Mouse (Mus musculus) fibroblast of lung, adult 2 months (primary cell): Measurements from ENCODE around the gene Fam84a.

Experiments used
- DNase-seq: peaks from one replicate; pipeline ENCODE4 v3.0.0-alpha.2; 2011; ENCODE audit warnings: low read depth

The Fam84a gene

DNA sequence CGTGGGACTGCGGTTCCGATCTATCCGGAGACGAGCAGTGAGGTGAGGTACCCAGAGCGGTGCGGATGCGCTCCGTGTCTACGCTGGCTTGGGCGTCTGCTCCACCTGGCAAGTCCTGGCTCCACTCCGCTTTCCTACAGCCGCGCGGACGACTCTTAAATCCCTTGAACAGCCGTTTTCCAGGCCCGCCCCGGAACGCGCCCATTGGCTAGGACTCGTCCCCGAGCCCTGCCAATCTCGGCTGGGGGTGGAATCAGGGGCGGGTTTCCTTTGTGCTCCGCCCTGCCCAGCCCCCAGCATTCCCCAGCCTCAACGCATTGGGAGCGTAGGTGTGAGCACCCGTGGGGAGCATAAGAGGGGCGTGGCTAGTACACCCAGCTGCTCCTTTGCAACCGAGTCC is at the start of gene Fam84a:
TSS of gene Fam84a (minus strand) at position 134 of the 400 bp plus-strand sequence.
- peak; percentile 55 for DNase-seq

DNA sequence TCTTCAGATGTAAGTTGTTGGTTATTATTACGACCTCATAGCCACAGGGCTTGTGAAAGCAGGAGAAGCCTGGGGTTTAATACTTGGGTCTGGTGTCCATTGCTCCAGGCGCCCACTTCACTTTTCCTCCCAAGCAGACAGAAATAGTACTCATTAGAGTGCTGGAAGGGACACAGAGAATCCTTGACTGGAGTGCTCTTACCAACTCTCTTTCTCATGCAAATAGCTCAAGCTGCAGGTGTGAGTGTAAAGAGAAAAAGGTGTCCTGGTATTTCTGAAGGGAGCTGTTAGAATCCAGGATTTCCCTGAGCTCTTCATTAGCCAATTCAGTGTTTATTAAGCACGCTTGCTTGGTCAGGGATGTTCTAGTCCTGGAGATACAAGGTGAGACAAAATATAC is 43.6 kb upstream of the Fam84a start:
- DNase-seq: no peak

DNA sequence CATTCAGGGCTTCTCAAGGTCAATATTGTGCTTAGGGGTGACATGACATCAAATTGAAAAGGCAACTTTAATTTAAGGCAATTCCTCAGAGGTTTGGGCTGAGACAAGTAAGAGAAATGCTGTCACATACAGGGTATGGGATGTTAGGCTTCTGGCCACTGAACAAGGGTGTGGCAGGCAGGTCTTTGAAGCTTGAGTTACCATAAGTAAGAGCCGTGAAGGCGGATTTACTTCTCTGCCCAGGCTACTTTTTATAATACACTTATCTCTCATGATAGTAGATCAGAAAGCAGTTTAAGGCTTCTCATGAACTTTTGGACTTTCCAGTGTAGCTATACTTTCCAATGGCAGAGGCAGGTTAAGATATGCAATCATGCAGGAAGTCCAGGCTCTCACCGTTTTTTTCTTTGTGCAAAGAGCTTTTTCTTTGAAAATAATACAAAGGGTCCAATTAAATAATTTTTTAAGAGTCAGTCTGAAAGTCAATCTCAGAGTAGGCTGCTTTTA is 34.9 kb upstream of the Fam84a start:
- DNase-seq: no peak

DNA sequence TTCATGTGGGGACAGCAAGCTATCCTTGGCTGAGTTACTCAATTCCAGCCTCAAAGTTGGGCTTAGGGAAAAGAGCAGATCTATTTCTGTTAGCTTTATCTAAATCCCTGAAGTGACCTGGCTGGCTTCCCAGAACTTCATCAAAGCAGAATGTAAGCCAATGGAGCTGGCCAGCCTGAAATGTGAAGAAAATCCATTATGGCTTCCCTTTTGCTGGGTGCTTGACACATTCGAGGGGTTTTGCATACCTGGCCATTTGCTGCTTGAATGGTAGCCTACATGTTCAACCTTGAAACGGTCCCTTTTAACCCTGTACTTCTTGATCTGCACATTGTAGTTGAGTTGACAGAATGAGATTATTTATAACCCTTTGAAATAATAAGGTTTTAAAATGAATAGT is 13.9 kb upstream of the Fam84a start:
- no peak for DNase-seq

DNA sequence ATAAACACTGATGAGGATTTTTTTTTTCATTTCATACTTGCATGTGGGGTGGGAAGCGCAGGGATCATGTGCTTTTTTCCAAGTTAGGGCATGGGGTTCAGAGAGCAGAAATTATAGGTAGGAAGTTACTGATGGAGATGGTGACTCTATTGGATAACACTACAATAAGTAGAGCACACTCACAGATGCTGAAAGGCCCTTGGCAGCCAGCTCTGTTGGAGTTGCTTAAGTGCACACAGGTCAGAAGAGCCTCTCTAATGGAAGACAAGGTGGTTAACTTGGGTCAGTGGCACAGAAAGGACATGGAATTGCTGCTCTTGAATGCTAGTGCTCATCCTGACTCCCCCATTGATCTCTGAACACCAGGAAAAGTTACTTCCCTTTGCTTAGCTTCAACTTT is 13.1 kb upstream of the Fam84a start:
- DNase-seq: no peak

DNA sequence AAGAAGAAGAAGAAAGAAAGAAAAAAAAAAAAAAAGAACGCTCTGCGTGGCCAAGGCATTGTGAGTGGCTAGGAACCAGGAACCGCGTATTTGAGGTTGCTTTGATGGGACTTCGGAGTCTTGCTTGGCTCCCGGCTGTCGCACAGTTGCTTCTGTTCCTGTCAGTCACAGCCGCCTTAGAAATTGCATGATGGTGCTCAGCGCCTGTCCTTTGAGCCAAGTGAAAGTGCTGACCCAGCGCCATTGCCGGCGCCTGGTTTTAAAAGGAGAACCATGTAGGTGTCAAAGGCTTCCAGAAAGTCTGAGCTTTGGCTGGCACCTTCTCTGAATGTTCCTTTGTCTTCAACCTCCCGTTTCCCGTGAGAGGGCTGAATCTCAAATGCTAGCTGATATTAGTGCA is 572 bp upstream of the Fam84a start:
- no peak for DNase-seq

DNA sequence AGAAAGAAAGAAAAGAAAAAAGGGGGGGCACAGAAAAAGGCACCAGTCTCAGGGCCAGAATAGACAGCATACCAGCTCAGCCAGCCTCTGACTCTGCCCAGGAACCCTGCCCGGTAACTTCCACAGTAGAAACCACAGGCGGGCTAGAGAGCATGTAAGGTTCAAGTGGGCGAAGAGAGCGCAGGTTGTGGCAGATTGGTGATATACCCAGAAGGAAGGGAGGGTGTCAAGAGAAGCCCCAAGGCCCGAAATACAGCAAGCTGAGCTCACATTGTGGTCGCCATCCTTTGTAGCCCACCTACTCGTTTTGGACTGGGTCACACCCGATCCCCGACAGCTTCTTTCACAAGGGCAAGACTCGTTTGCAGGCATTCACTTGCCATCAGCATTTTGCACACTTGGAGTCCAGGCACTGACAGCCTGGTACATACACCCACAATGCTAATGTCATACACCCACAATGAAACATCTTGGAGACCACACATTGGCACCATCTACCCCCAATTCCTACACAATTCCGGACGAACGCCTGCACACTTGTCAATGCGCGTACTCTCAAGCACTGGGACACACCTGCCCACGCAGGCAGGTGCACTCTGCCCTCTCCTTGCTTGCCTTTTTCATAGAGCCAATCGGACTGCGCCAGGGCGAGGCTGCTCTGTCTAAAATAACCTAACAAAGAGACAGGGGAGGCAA is 770 bp downstream of the Fam84a start:
- no peak for DNase-seq

DNA sequence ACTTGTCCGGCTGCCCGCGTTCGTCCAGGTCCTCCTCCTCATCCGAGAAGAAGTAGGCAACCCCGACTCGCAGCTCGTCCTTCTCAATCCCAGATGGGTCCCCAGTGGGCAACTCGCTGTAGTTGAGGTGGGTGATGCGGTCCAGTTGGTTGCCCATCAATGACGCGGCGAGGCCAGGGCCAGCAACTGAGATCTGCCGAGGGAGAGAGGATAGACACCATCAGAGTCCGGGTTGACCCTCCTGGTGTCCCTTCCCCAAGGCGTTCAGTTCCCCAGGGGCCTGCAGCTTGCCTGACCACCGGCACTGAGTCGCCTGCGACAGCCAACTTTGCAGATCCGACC is 1.3 kb downstream of the Fam84a start:
- no peak for DNase-seq

DNA sequence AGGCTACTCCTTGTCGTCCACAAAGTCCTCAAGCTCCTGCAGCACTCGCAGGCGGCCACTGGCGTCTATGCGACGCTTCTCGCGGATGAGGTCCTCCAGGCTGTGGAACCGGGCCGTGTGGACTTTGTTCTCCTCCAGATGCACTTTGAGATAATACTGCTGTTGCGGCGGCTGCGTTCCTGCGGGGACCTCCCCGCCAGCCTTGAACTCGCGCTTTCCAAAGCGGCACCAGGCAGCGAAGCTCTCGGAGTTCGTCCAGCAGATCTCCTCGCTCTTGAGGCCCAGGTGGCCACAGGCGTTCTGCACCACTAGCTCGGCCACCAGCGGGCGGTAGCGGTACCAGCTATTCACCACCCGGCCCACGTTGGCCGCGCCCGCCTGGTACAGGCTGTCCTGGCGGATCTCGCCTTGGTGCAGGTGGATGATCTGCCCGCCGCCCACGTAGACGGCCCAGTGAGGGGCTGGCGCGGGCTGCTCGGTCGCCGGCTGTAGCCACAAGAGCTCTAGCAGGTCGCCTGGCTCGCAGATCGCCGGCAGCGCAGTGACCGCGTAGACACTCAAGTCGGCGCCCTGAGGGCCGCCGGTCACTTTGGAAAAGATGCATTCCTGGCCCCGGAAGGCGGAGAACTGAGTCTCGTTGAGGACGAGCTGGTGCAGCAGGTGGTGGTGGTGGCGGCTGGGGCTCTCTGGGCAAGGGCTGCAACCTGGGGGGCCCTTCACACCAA is 1.8 kb downstream of the Fam84a start:
- no peak for DNase-seq

DNA sequence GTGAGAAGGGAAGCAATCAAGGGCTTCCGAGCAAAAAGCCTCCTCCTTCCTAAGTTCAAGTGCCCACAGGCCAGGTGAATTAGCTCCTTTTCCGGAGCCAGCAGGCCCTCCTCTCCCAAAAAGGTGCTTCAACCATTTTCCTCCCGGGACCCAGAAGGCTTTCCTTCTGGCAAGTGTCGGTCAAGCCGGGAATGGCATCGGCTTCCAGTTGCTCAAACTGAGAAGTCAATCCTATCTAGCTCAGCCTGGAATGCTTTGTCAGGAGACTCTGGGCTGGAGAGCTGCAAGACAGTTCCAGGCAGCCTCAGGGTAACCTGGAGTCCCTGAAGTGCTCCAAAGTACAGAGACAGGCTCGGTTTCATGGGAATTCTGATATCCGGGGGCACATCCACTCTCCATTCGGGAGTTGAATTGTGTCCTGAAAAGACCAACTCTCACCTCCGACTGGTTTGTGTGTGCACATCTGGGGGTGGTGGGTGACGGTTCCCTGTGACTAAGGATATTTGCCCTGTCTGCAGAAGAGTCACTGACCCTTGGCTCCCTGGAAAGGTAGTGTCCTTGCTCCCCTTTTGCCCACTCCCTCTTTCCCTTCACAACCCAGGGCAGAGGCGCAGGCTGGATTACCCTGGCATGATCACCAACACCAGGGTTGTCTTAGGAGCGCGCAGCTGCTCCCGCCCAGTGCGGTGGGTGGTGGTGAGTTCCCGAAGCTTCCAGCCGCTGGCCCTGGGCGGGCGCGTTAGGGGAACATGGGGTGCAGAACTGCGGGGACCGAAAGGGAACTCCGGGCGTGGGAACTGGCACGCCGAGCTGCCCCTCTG is 2.6 kb downstream of the Fam84a start:
- DNase-seq: no peak

DNA sequence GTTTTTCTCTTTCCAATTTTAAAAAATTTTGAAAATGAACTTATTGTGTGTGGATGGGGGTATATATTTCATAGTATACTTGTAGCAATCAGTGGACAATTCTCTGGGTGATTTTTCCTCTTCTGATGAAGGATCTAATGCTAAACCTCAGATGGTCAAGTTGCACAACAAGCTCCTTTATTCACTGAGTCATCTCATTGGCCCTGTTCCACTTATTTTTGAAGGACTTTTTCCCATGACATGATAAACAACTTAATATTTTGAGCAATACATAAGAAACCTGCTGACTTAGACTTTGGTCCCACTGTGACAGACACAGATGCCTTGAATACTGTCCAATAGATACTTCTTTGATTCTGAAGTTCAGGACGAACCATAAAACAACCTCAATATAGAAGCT is 14.8 kb downstream of the Fam84a start:
- no peak for DNase-seq

DNA sequence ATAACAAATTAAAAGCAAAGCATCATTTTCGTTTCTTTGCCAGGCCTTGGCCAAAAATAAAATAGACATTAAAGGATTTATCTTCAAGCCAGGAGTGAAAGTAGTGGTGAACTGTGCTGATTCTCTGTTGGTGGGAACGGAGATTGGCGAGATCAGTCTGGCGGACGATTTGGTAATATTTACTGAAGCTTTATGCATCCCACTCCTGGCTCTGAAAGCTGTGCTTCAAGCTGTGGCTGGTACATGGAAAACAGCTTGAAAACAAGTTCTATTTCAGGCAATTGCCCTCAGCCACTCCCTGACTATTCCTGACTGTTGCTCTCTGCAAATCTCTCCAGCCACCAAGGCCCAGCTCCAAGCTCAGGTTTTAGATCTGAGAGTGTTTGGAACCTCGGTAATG is 37.1 kb downstream of the Fam84a start:
- no peak for DNase-seq

DNA sequence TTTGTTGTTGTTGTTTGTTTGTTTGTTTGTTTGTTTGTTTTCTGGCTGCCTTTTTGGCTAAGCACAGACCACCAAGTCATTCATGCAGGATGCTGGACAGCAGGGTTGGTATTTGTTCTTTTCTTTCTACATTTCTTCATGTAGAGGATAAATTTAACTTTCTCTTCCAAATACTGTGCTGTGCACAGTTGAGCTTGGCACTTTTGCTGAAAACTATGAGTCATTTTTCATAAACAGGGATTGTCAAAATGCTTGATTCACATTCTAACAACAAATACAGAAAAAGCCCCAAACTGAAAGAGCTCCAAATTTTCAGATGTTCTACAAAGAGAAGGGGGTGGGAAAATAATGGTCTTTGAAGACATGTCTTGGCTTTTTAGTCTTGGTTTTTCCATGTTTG is 54.9 kb downstream of the Fam84a start:
- no peak for DNase-seq
